Mouse (Mus musculus) adrenal gland, postnatal 14 days (tissue): ENCODE data around the gene Slc6a1. TPM values are rescaled to one million over a fixed set of nuclear protein-coding genes. Genes with fewer than 3 reads are reported as not detected.

Experiments used
- DNase-seq: peaks from one replicate; pipeline ENCODE4 v3.0.0; 2021; ENCODE audit warnings: mixed read lengths
- long read RNA-seq, 2 experiments: library from polyadenylated mRNA; stranded (forward); transcript quantifications; one replicate each; pipeline ENCODE4 v2.0.0; 2021
- total RNA-seq: library from RNA; stranded (reverse); gene quantifications from 2 replicates; pipeline ENCODE4 v1.2.3, GENCODE M21; 2021

Gene Slc6a1
- total RNA-seq: 0.45 TPM in 1 of 2 replicates, not detected in the other
- long read RNA-seq, experiment 1: 0 reads
- long read RNA-seq, experiment 2: 0 reads

DNA sequence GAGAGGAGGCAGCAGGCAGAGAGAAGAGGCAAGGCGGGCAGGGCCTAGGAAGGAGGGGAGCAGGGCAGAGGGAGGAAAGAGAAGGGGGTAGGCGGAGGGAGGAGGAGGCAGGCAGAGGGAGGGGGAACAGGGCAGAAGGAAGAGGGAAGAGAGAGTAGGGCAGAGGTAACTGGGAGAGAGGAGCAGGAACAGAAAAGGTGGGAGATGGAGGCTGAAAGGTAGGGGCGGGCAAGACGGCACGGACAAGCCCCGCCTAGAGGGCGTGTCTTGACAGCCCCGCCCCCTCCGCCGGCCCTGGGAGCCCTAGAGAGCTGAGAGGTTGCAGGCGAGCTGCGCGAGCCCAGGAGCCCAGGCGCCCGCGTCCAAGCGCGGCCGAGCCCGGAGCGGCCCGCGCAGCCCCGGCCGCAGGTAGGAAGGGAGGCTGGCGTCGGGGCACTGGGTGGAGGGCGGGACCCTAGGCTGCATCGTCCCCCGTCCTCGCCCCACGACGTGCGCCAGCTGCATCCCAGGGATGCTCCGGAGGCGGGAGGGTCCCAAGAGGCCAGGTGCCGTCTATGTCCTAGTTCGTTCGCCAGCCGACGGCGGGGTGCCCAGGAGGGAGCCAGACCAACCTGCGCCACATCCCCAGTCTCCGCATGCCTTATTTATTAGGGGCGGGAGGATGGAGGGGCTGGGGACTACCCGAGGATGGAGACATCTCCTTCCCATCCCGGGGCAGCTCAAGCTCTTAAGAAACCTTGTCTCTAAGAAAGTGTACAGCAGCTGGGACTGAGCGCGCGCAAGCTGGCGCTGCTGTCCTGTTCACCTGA lies at the start of gene Slc6a1:
Gene Slc6a1, plus strand, starts transcription at position 167 of the 809 bp plus-strand sequence.
- peak; percentile 81 for DNase-seq

DNA sequence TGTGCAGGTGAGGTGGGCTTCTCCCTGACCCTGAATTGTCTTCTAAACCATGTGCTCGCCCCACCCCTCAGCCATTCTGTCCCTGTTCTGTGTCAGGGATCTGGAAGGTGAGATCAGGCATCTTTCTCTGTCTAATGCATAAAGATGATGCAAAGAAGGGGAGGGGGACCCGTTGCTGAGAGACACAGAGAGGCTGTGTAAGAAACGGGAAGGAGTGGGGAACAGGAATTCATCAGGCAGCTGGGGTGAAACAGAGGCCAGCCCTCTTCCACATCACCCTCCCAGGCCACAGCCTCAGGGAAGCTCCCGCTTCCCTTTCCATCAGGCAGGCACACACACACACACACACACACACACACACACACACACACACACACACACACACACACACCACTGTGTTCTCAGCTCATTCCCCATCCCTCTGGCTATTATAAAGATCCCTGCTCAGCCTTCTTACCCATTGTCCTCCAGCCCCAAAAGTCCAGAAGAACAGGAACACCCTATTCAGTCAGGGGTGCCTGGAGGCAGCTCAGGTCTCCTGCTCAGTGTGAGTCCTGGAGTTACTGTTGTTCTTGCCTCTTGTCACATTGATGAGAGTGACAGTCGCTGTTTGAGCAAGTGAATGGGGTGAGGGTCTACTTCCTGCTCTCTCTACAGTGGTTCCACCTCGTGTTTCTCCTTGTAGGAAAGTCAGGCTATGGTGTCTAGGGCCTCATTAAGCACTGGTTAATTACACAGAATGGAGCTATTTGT lies 43.4 kb upstream of the Slc6a1 start:
- no peak for DNase-seq

DNA sequence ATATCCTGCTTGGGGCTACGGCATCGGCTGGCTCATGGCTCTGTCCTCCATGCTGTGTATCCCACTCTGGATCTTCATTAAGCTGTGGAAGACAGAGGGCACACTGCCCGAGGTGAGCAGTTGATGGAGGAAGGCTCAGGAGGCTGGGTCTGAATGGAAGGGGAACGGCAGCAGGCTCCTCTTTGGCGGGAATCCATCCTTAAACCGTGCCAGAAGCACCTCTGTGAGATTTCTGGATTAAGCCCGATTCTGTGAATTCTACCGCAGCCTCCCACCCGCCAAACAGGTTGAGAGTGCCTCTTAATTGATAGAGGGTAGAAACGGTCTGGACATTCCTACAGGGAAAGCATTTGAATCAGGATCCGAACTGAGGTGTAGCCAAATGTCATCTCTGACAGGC lies 36.8 kb upstream of the Slc6a1 start:
- no peak for DNase-seq

GRCm38 (mm10) chr6:114250311-114250710 lies 32.1 kb upstream of the Slc6a1 start:
- DNase-seq: peak; percentile 78

DNA sequence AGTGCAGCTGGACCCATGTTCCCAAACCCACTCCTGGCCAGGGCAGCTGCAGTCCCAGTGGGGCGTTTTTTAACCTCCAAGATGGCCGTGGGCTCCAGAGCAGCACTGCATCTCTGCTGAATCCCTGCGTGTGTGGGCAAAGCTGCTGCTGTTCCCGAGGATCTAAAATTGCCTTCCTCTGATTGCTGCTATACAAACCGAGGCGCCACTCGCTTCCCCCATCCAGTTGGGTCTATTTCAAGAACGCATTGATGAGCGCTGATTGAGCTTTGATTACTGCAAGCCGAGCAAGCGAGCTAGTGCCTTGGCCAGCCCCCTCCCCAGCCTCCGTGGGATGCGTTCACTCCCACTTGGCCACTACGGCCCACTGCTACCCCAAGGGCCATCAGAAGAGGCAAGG lies 27.5 kb upstream of the Slc6a1 start:
- DNase-seq: no peak

GRCm38 (mm10) chr6:114257762-114258361 lies 24.6 kb upstream of the Slc6a1 start:
- no peak for DNase-seq

DNA sequence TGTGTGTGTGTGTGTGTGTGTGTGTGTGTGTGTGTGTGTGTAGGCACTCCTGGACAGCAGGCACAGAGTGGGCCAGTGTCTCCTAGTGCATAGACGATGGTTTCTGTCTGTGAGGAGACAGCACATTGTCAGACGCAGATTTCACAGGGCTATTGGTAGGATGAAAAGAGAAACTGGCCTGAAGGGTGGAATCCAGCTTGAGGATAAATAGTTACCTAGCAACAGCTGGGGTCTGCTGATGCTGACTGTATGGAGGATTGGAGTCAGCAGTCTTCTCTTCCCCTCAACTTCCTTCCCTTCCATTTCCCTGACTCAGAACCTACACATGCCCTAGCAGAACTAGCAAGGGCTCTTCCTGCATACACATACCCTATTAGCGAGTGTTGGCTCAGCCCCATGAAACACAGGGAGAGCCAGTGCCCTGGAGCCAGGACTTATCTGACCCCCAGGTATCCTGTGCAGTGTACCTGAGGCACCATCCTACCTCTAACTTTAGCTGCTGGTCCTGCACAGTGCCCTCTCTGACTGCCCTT lies 23.7 kb upstream of the Slc6a1 start:
- DNase-seq: no peak

DNA sequence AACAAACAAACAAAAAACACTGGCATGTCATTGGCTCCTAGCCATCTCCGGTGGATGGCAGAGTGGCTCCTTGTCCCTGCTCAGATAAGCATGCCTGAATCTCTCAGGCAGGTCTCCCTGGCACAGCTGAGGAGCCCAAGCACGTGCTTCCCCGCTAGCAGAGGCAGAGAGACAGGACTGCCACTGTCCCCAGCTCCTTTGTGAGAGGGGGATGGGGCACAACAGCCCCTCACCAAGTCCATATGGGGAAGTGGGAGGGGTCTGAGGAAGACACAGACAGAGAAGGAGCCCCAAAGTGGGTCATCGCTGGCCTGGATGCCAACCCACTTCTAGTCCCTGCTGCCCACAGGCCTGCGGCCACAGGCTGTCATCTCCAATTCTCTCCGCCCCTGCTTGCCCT lies 20.8 kb upstream of the Slc6a1 start:
- no peak for DNase-seq

GRCm38 (mm10) chr6:114264010-114264409 lies 18.4 kb upstream of the Slc6a1 start:
- no peak for DNase-seq

DNA sequence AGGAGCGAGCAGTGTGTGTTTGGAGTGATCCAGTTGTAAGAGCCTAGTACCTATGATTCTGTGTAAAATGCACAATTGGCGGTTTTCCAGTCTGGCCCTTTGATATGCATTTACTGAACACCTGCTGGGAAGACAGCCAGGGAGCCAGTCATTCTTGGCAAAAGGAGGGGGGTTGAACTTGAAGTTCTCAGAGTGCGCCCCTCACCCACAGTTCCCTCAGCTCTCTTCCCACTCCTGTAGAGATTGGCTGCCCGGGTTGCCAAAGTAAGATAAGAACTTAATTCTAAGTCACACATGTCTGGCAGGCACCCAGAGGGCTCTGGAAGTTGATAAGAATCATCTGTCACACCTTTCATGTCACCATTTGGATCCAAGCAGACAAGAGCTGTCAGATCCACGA lies 18.0 kb upstream of the Slc6a1 start:
- no peak for DNase-seq

DNA sequence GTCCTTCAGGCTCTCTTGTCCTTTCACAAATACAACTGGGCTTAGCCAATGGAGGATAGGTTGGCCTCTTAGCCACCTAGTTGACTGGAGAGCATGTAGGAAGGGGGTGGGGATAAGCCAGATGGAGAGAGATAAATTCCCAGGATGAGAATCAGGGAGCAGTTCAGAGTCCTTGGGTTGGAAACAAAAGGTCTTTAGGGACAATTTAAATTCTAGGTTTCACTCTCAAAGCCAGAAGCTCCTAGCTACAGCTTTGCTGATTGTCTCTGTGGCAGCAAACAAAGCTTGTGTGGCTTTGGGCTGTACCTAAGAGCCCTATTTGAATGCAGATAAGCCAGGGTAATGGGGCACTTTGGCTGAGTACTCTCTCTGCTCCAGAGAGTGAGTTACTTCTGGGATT lies 16.2 kb upstream of the Slc6a1 start:
- DNase-seq: no peak

- no peak for DNase-seq
Measured at GRCm38 (mm10) chr6:114267979-114268378, 14.5 kb upstream of the Slc6a1 start.

GRCm38 (mm10) chr6:114269589-114269988 lies 12.8 kb upstream of the Slc6a1 start:
- no peak for DNase-seq

DNA sequence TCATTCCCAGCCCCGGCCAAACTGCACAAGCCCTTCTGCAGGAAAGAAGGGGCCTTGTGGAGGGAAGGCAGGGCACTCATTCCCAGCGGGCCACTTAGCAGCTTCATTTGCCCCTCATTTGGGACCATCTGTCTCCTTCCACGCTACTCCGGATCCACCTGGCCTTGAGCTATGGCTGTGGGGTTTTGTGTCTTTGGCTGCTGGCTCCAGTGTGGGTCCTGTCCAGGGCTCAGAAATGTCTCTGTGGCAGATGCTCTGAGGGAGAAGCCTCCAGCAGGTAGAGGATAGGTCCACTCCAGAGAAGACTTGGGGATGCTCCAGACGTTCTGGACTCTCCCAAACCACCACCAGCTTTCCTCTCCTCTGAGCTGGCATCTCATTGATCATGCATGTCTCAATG lies 11.6 kb upstream of the Slc6a1 start:
- DNase-seq: no peak

- peak; percentile 27 for DNase-seq
Measured at GRCm38 (mm10) chr6:114272279-114272678, 10.2 kb upstream of the Slc6a1 start.

GRCm38 (mm10) chr6:114273997-114274728 lies 8.3 kb upstream of the Slc6a1 start:
- no peak for DNase-seq

DNA sequence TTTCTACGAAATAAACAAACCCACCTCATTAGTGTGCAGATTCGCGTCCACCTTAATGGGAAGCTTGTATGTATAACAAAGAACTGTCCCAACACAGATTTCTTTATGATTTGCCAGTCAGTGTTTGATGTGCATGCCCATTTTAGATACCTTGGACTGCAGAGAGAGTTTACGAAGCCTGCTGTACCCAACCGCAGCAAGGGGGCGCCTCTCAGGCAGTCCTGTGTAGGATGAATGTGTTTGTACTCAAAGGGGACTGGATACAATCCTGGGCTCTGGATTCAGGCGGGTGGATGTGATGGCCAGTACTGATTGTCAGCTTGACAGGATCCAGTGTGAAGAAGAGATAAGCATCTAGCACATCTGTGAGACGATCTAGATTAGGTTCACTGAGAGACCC lies 6.6 kb upstream of the Slc6a1 start:
- DNase-seq: no peak

DNA sequence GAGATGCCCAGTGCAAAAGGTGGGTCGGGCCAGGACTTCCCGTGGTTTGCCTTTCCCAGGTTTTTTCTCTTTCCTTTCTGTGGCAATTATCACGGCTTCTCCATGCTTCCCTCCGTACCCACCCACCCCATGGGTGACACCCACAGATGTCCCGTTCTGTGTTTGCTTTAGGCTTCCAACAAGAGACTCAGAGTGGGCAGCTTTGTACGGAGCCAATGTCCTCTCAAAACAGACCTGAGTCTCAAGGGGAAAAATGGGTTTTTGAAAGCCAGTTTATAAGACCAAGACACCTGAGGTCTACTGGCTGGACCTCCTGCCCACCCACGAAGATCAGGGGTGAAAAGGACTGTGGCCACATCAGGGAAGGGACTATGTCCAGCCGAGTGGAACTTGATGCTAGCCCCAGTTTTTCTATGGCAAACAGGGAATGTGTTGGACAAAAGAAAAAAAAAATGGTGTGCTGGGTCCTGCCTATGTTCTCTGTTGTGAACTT lies 889 bp downstream of the Slc6a1 start:
- no peak for DNase-seq

DNA sequence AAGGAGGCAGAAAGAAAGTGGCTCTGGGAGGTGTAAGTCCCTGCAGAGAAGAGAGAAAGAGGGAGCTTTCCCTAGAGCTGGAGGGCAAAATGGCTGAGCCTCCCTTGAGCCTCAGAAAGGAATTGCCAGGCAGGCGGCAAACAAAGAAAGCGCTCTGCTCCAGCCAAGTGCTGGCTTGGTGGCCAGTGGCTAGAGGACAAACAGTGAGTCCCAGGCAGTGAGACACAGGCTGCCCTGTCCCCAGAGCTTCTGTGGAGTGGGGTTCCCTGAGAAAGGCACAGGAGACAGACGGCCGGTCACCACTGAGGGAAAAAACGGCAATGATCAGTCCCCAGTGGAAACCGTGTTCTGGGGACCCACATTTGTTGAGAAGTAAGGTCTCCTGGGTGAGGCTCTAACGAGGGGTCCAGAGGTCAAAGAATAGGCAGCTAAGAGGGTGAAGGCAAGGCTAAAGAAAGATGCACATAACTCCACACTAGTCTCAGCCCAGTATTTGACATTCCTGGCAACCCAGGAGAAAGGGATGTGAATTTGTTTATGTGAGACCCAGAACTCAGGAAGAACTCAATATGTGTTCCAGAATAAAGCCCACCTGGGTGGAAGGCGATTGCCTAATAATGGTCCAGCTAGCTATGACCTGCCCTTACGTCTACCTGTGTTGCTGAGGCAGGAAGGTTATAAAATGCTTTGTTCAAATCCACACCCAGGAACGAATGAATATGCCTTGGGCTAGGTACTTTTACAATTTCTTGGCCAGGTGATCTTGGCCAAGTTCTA lies 1.7 kb downstream of the Slc6a1 start:
- DNase-seq: no peak

GRCm38 (mm10) chr6:114285424-114285823 lies 3.0 kb downstream of the Slc6a1 start:
- DNase-seq: no peak

DNA sequence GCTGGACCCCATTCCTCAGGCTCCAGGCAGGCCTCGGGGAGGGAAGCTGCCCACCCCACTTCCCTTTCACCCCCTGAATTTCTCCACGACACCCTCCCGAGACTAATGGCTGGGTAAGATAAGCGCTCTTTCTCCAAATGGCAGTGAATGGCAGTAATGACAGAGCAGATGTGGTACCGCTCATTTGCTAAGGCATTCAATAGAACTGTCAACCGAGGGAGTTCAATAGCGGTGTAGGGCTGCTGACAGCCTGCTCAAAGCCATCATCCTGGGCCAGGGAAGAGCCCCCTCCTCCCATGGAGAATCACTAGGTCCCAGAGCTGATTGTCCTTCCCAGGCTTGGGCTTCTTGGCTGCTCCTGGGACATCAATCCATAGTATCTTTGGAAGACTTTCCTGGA lies 6.7 kb downstream of the Slc6a1 start:
- no peak for DNase-seq
